Mouse (Mus musculus) heart, postnatal 0 days (tissue): Measurements from ENCODE around the gene Tbccd1. TPM values are rescaled to one million over a fixed set of nuclear protein-coding genes. Genes with fewer than 3 reads are reported as not detected.

Experiments
- ATAC-seq: fragments of 200-750 bp; cut with Nextera tagmentation; 2 replicates; pipeline ENCODE4 v1.8.0; 2017; ENCODE audit warnings: low read depth, moderate number of reproducible peaks, moderate library complexity; ENCODE audit not compliant: insufficient read depth
- DNase-seq: peaks from one replicate; pipeline ENCODE4 v3.0.0-alpha.2; 2016; ENCODE audit warnings: low spot score
- H3K27ac ChIP-seq: fragments of 300-500 bp; sonication (generic); 2 replicates; pipeline ENCODE4 v1.5.1; 2014; ENCODE audit warnings: low read depth, mild to moderate bottlenecking
- H3K27me3 ChIP-seq: fragments of 300-500 bp; sonication (generic); 2 replicates; pipeline ENCODE4 v1.6.1; 2014; ENCODE audit warnings: low read length, mixed read lengths; ENCODE audit not compliant: control insufficient read depth, insufficient read depth
- H3K36me3 ChIP-seq: fragments of 300-500 bp; sonication (generic); replicated peaks from 2 replicates; pipeline ENCODE4 v1.6.1; 2014; ENCODE audit warnings: low read length, mixed read lengths; ENCODE audit not compliant: control insufficient read depth, insufficient read depth
- H3K4me1 ChIP-seq: fragments of 300-500 bp; sonication (generic); 2 replicates; pipeline ENCODE4 v1.6.1; 2014; ENCODE audit warnings: antibody characterized with exemption; ENCODE audit not compliant: control insufficient read depth, insufficient read depth
- H3K4me2 ChIP-seq: fragments of 300-500 bp; sonication (generic); 2 replicates; pipeline ENCODE4 v1.6.1; 2014; ENCODE audit warnings: low read depth, mild to moderate bottlenecking, low read length, moderate library complexity
- H3K4me3 ChIP-seq: fragments of 300-500 bp; sonication (generic); 2 replicates; pipeline ENCODE4 v1.5.1; 2014; ENCODE audit warnings: low read depth, low read length
- H3K9ac ChIP-seq: fragments of 300-500 bp; sonication (generic); replicated peaks from 2 replicates; pipeline ENCODE4 v1.6.1; 2014; ENCODE audit warnings: low read depth, low read length, mixed read lengths
- H3K9me3 ChIP-seq: fragments of 300-500 bp; sonication (generic); replicated peaks from 2 replicates; pipeline ENCODE4 v1.6.1; 2016; ENCODE audit warnings: low read length; ENCODE audit not compliant: control insufficient read depth
- CTCF ChIP-seq: IDR thresholded peaks from 2 replicates; pipeline ENCODE4 v1.5.1; 2016; ENCODE audit warnings: antibody characterized with exemption, control low read depth, low read depth
- EP300 ChIP-seq: IDR thresholded peaks from 2 replicates; pipeline ENCODE4 v1.6.1; 2016; ENCODE audit warnings: antibody characterized with exemption, low read depth
- WGBS: fragments of 180-500 bp; shearing (Covaris S2); extraction: QIAGEN DNeasy Blood & Tissue Kit; methylation state at CpG from one replicate; pipeline ENCODE4 v1.1.7; 2014; 5-methylcytosine and 5-hydroxymethylcytosine counted together
- polyA plus RNA-seq: library from polyadenylated mRNA; unstranded; fragments of >200 nt; fragmentation: Nextera tagmentation; extraction: Ambion mirVana; gene quantifications from 2 replicates; pipeline ENCODE4 v1.2.1, GENCODE M21; 2015
- total RNA-seq: library from RNA; depleted of rRNA; stranded (reverse); fragments of >200 nt; gene quantifications from 2 replicates; pipeline ENCODE4 v1.2.3, GENCODE M21; 2014; ENCODE audit warnings: low replicate concordance

The Tbccd1 gene
- total and polyA plus RNA-seq, 2 experiments from 2014 or later = 13.4 to 13.6 TPM

DNA sequence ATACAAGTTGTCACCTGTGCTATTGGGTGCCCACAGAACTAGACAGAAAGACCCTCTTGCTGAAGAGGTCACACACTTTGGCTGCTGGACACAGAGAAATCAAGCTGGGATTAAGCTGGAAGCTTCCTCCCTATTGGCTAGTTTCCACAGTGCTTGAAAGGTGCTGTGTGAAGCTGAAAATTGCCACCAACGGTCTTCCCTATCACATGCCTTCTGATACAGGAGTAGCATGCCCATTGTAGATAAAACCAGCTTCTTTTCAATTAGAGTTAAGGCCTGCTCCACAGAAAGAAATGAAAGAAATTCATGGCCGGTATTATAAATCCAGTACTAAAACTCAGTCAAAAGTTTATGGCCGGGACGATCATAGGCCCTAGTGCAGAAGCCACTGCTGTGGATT, 4.8 kb downstream of the Tbccd1 start:
- TF ChIP-seq EP300 (no peak), CTCF (no peak)
- Histone ChIP-seq H3K4me1 (peaks cover 5% of the 10 kb centered on the region; the same call in 1 of the 2 replicates), H3K4me3 (no peak overlapping the region), H3K36me3 (peaks cover 5% of the 10 kb centered on the region; the same call in 1 of the 2 replicates), H3K27ac (no peak overlapping the region), H3K27me3 (no peaks in the 10 kb centered on the region), H3K4me2 (no peak overlapping the region), H3K9ac (no peak overlapping the region), H3K9me3 (no peaks in the 10 kb centered on the region)
- no peak for ATAC-seq
- DNase-seq = no peak
- WGBS = 84% methylated on average over 4 of the region's 4 CpGs

- ATAC-seq = no peak
- Histone ChIP-seq H3K4me2 (no peak overlapping the region), H3K4me1 (peaks cover 7% of the 10 kb centered on the region; the same call in 1 of the 2 replicates), H3K27me3 (no peaks in the 10 kb centered on the region), H3K27ac (no peak overlapping the region), H3K4me3 (no peak overlapping the region), H3K9me3 (no peaks in the 10 kb centered on the region), H3K36me3 (no peaks in the 10 kb centered on the region), H3K9ac (no peak overlapping the region)
- 84% methylated on average over 1 of the region's 1 CpGs for WGBS
- DNase-seq = no peak
- TF ChIP-seq EP300 = no peak
- no peak for TF ChIP-seq CTCF
Measured at GRCm38 (mm10) chr16:22848331-22848730, 9.1 kb downstream of the Tbccd1 start.

DNA sequence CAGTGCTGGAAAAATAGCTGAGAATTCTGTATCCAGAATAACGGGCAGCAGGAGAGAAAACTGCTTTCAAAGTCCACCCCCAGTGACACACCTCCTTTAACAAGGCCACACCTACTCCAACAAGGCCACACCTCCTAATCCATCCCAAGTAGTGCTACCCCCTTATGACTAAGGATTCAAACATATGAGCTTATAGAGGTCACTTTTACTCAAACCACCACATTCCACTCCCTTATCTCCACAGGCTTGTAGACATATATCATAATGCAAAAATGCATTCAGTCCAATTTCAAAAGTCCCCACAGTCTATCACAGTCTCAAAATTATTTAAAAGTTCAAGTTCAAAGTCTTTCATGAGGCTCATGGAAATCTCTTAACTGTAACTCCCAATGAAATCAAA, 9.8 kb downstream of the Tbccd1 start:
- Histone ChIP-seq H3K9ac (no peak overlapping the region), H3K9me3 (no peaks in the 10 kb centered on the region), H3K36me3 (no peaks in the 10 kb centered on the region), H3K27ac (no peak overlapping the region), H3K27me3 (no peaks in the 10 kb centered on the region), H3K4me1 (peaks cover 7% of the 10 kb centered on the region; the same call in 1 of the 2 replicates), H3K4me2 (no peak overlapping the region), H3K4me3 (no peak overlapping the region)
- ATAC-seq (no peak), DNase-seq (no peak)
- TF ChIP-seq CTCF (no peak), EP300 (no peak)
- WGBS = 88% methylated on average over 1 of the region's 1 CpGs

- TF ChIP-seq CTCF = no peak
- TF ChIP-seq EP300 = no peak
- WGBS = 68% methylated on average over 4 of the region's 4 CpGs
- no peak overlapping the region for H3K4me2 ChIP-seq
- no peak overlapping the region for H3K27ac ChIP-seq
- H3K9ac ChIP-seq = no peak overlapping the region
- DNase-seq = no peak
- no peaks in the 10 kb centered on the region for H3K9me3 ChIP-seq
- peaks cover 10% of the 10 kb centered on the region for H3K4me1 ChIP-seq
- H3K36me3 ChIP-seq = no peaks in the 10 kb centered on the region; the same call in 1 of the 2 replicates
- no peaks in the 10 kb centered on the region for H3K27me3 ChIP-seq
- H3K4me3 ChIP-seq = no peak overlapping the region
- ATAC-seq = no peak
Measured at GRCm38 (mm10) chr16:22845481-22845880, 12.0 kb downstream of the Tbccd1 start.

DNA sequence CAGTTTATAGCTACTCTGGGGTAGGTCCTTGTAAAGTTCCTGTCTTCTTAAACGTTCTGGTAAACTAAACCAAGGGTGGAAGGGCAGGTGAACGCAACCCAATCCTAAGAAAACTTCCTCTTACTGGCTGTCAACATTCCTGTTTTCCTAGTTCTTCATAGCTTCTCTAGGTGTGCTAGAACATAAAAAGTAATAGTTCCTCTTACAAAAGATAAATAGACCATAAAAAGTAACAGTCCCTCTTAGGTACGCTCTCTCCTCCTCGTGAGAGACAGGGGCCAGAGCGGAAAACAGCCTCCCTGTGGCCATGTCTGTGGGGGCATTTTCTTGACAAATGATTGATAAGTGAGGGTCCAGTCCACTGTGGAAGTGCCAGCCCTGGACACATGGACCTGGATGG, 12.6 kb downstream of the Tbccd1 start:
- no peaks in the 10 kb centered on the region for H3K27me3 ChIP-seq
- ATAC-seq (no peak), DNase-seq (no peak)
- no peak for TF ChIP-seq EP300
- TF ChIP-seq CTCF = no peak
- peaks cover 16% of the 10 kb centered on the region for H3K4me1 ChIP-seq
- peak overlapping the region; percentile 63 for H3K4me3 ChIP-seq
- peak overlapping the region; percentile 88 for H3K4me2 ChIP-seq
- peak overlapping the region; percentile 84 for H3K27ac ChIP-seq
- no peaks in the 10 kb centered on the region; the same call in 1 of the 2 replicates for H3K36me3 ChIP-seq
- WGBS = 70% methylated on average over 5 of the region's 5 CpGs
- peak overlapping the region; percentile 76; the same call in 1 of the 2 replicates for H3K9ac ChIP-seq
- no peaks in the 10 kb centered on the region for H3K9me3 ChIP-seq
